Mouse (Mus musculus): ENCODE measurements at regions not wholly inside any gene's neighbourhood (a gene's known extent, or its start where the extent isn't known, plus 50 kb on each side); places are given as distances from the start of the nearest gene placed in this dataset.

- TF ChIP-seq CTCF (IDR thresholded peaks at IDR 0.05; ENCODE audit: borderline replicate concordance, insufficient read depth, low read depth, low read length) (no peak), POLR2A (IDR thresholded peaks at IDR 0.05; ENCODE audit: borderline replicate concordance, insufficient read depth, low read length) (no peak)
These were observed 152.5 kb downstream of the Kif26a start for GRCm38 (mm10) chr12:112298521-112298920.
